Comparison of ENCODE assay signal across 19 mouse cellular contexts in genomic region chr14:26593281-26593895, GRCm38 (mm10). TPM values are rescaled to one million over a fixed set of nuclear protein-coding genes. Genes with fewer than 3 reads are reported as not detected.
DNase-seq lines count a peak whose midpoint lies in the region; ATAC-seq and TF ChIP-seq lines count a peak whose summit lies in the region.
"Had no signal": no experiment of that assay in that cellular context is flagged by ENCODE, and none has a peak within 500 bp of the region (broad histone marks: within the 10 kb centered on the region; RNA-seq: fewer than 3 reads in every experiment).

No protein-coding gene starts in this region.

- peak; percentile 27 for DNase-seq in retina, postnatal 1 day
- no peak for DNase-seq in retina, embryonic 14.5 days (ENCODE audit: low spot score)
- DNase-seq in liver, embryonic 13.5 days = no peak
- DNase-seq in liver, postnatal 0 days = no peak
- no peak for DNase-seq in layer of hippocampus, adult 11-12 months (ENCODE audit: low spot score)
- DNase-seq in gastrocnemius, adult 18-20 months (ENCODE audit: low spot score) = no peak
- no peak for DNase-seq in lung, postnatal 14 days
- no peak for DNase-seq in left cerebral cortex, adult 2 months (ENCODE audit: extremely low spot score in 1 of 2, low spot score in 2 of 2)
- DNase-seq: adrenal gland, adult 2 months; adrenal gland, postnatal 25 days; cerebellum, adult 18-20 months; cerebellum, adult 9-11 months; cerebellum, postnatal 36 days; gastrocnemius, postnatal 36 days; heart, adult 11 months; heart, postnatal 10 days had no signal

- H3K27me3 ChIP-seq in liver, embryonic 13.5 days = no peaks in the 10 kb centered on the region
- no peaks in the 10 kb centered on the region for H3K27me3 ChIP-seq in liver, postnatal 0 days (ENCODE audit: insufficient read depth, low read length)
- H3K27me3 ChIP-seq: forebrain, embryonic 13.5 days had no signal

- H3K4me1 ChIP-seq in liver, embryonic 13.5 days (replicated peaks) = peaks cover 69% of the 10 kb centered on the region
- H3K4me1 ChIP-seq in liver, postnatal 0 days (ENCODE audit: insufficient read depth) = peaks cover 2% of the 10 kb centered on the region; the same call in 1 of the 2 replicates
- H3K4me1 ChIP-seq: embryonic facial prominence, embryonic 10.5 days; forebrain, embryonic 13.5 days had no signal

- 23% methylated on average over 2 of the region's 2 CpGs for WGBS in liver, embryonic 13.5 days (ENCODE audit: insufficient replicate concordance)
- WGBS in liver, postnatal 0 days (ENCODE audit: insufficient replicate concordance) = 59% methylated on average over 2 of the region's 2 CpGs

- no peak for TF ChIP-seq CTCF in liver, postnatal 0 days (IDR thresholded peaks at IDR 0.05; ENCODE audit: low read depth)
- TF ChIP-seq CTCF in left cerebral cortex, adult 2 months (IDR thresholded peaks at IDR 0.05) = no peak

- no peaks in the 10 kb centered on the region for H3K9me3 ChIP-seq in liver, embryonic 13.5 days (replicated peaks)
- H3K9me3 ChIP-seq in liver, postnatal 0 days (ENCODE audit: low read length) = no peaks in the 10 kb centered on the region
- H3K9me3 ChIP-seq: embryonic facial prominence, embryonic 10.5 days had no signal

- H3K36me3 ChIP-seq in liver, embryonic 13.5 days = peaks cover 20% of the 10 kb centered on the region
- H3K36me3 ChIP-seq in liver, postnatal 0 days (replicated peaks; ENCODE audit: insufficient read depth, low read length) = peaks cover 2% of the 10 kb centered on the region; the same call in 1 of the 2 replicates

- H3K9ac ChIP-seq in liver, embryonic 13.5 days = peak overlapping the region; percentile 33; the same call in 1 of the 2 replicates
- H3K9ac ChIP-seq in liver, postnatal 0 days (replicated peaks) = no peak overlapping the region
- H3K9ac ChIP-seq: forebrain, embryonic 13.5 days; hindbrain, embryonic 14.5 days had no signal

- no peak overlapping the region for H3K4me3 ChIP-seq in liver, embryonic 13.5 days (replicated peaks)
- no peak overlapping the region for H3K4me3 ChIP-seq in liver, postnatal 0 days (ENCODE audit: low read depth, low read length)
- no peak overlapping the region for H3K4me3 ChIP-seq in left cerebral cortex, adult 2 months
- H3K4me3 ChIP-seq: embryonic facial prominence, embryonic 10.5 days; forebrain, embryonic 13.5 days had no signal

- H3K27ac ChIP-seq in liver, embryonic 13.5 days = peak overlapping the region; percentile 90
- H3K27ac ChIP-seq in liver, postnatal 0 days (ENCODE audit: low read depth) = no peak overlapping the region
- H3K27ac ChIP-seq in left cerebral cortex, adult 2 months = no peak overlapping the region
- H3K27ac ChIP-seq: embryonic facial prominence, embryonic 10.5 days; forebrain, embryonic 13.5 days; hindbrain, embryonic 14.5 days had no signal

- peak; percentile 43; the same call in 1 of the 2 replicates for TF ChIP-seq EP300 in liver, postnatal 0 days (IDR thresholded peaks at IDR 0.05; ENCODE audit: low read depth)

- H3K4me2 ChIP-seq in liver, embryonic 13.5 days = peak overlapping the region; percentile 18; the same call in 1 of the 2 replicates
- no peak overlapping the region for H3K4me2 ChIP-seq in liver, postnatal 0 days (ENCODE audit: low read depth, low read length)
- H3K4me2 ChIP-seq: forebrain, embryonic 13.5 days; hindbrain, embryonic 14.5 days had no signal

- intact Hi-C loops in left cerebral cortex, adult 2 months (cut with DNase I) = no loop called here

- ATAC-seq in liver, embryonic 13.5 days (ENCODE audit: low read depth) = peak; percentile 54
- ATAC-seq in liver, postnatal 0 days = no peak
- ATAC-seq: forebrain, embryonic 13.5 days had no signal

RNA-seq across cellular contexts. Expression of gene Dennd6a, which starts 19.7 kb away (rescaled TPM):
- 12.4 and 14.4 TPM in 2 replicates for polyA plus RNA-seq in liver, embryonic 13.5 days (2015; fragmentation: Nextera tagmentation; extraction: Ambion mirVana)
- polyA plus RNA-seq in liver, postnatal 0 days (2015; fragmentation: Nextera tagmentation; extraction: Ambion mirVana) = 9.9 and 11.8 TPM in 2 replicates
- total RNA-seq in gastrocnemius, adult 18-20 months (2021) = 1 to 10 TPM; 6.7 to 7.8 TPM
- total RNA-seq in left cerebral cortex, adult 2 months (2021) = 10 to 100 TPM; 25.8 to 26.6 TPM

RNA-seq across cellular contexts. Expression of gene Arf4, which starts 44.5 kb away (rescaled TPM):
- 160 and 203 TPM in 2 replicates for polyA plus RNA-seq in liver, embryonic 13.5 days (2015; fragmentation: Nextera tagmentation; extraction: Ambion mirVana)
- polyA plus RNA-seq in liver, postnatal 0 days (2015; fragmentation: Nextera tagmentation; extraction: Ambion mirVana) = 196 and 201 TPM in 2 replicates
- 10 to 100 TPM; 26.2 to 37.1 TPM for total RNA-seq in gastrocnemius, adult 18-20 months (2021)
- total RNA-seq in left cerebral cortex, adult 2 months (2021) = 100 to 1,000 TPM; 108 to 114 TPM

RNA-seq across cellular contexts. Expression of gene Slmap, which starts 58.7 kb away (rescaled TPM):
- 10.2 and 12.1 TPM in 2 replicates for polyA plus RNA-seq in liver, embryonic 13.5 days (2015; fragmentation: Nextera tagmentation; extraction: Ambion mirVana)
- polyA plus RNA-seq in liver, postnatal 0 days (2015; fragmentation: Nextera tagmentation; extraction: Ambion mirVana) = 11.7 and 12.3 TPM in 2 replicates
- total RNA-seq in gastrocnemius, adult 18-20 months (2021) = 10 to 100 TPM; 73.5 to 95.6 TPM
- 100 to 1,000 TPM; 113 to 116 TPM for total RNA-seq in left cerebral cortex, adult 2 months (2021)
